Mouse (Mus musculus) heart, embryonic 11.5 days (tissue): Measurements from ENCODE around the gene Bex6. TPM values are rescaled to one million over a fixed set of nuclear protein-coding genes. Genes with fewer than 3 reads are reported as not detected.

ENCODE experiments used
- ATAC-seq: fragments of 200-750 bp; cut with Nextera tagmentation; replicated peaks from 2 replicates; pipeline ENCODE4 v1.8.0; 2017; ENCODE audit warnings: moderate library complexity; ENCODE audit not compliant: insufficient number of reproducible peaks, low FRiP score, low TSS enrichment
- H3K27ac ChIP-seq: fragments of 300-500 bp; sonication (generic); 2 replicates; pipeline ENCODE4 v1.5.1; 2014; ENCODE audit warnings: mild to moderate bottlenecking, low read depth, low read length
- H3K27me3 ChIP-seq: fragments of 300-500 bp; sonication (generic); 2 replicates; pipeline ENCODE4 v1.6.1; 2014; ENCODE audit warnings: mild to moderate bottlenecking, low read length, mixed read lengths; ENCODE audit not compliant: control insufficient read depth, insufficient read depth
- H3K36me3 ChIP-seq: fragments of 300-500 bp; sonication (generic); 2 replicates; pipeline ENCODE4 v1.6.1; 2014; ENCODE audit warnings: mild to moderate bottlenecking, low read length, moderate library complexity, mixed read lengths; ENCODE audit not compliant: control insufficient read depth, insufficient read depth
- H3K4me1 ChIP-seq: fragments of 300-500 bp; sonication (generic); 2 replicates; pipeline ENCODE4 v1.6.1; 2014; ENCODE audit warnings: low read length; ENCODE audit not compliant: control insufficient read depth, insufficient read depth
- H3K4me2 ChIP-seq: fragments of 300-500 bp; sonication (generic); 2 replicates; pipeline ENCODE4 v1.6.1; 2014; ENCODE audit warnings: mild to moderate bottlenecking, moderate library complexity
- H3K4me3 ChIP-seq: fragments of 300-500 bp; sonication (generic); 2 replicates; pipeline ENCODE4 v1.5.1; 2014; ENCODE audit warnings: low read depth, low read length
- H3K9ac ChIP-seq: fragments of 300-500 bp; sonication (generic); 2 replicates; pipeline ENCODE4 v1.6.1; 2014; ENCODE audit warnings: mild to moderate bottlenecking, low read depth, low read length, moderate library complexity
- H3K9me3 ChIP-seq: fragments of 300-500 bp; sonication (generic); replicated peaks from 2 replicates; pipeline ENCODE4 v1.6.1; 2016; ENCODE audit warnings: low read length; ENCODE audit not compliant: control insufficient read depth
- WGBS: fragments of 180-500 bp; shearing (Covaris S2); extraction: QIAGEN DNeasy Blood & Tissue Kit; methylation state at CpG from one replicate; pipeline ENCODE4 v1.1.7; 2014; ENCODE audit not compliant: insufficient replicate concordance; 5-methylcytosine and 5-hydroxymethylcytosine counted together
- polyA plus RNA-seq: library from polyadenylated mRNA; unstranded; fragments of >200 nt; fragmentation: Nextera tagmentation; extraction: Ambion mirVana; gene quantifications from 2 replicates; pipeline ENCODE4 v1.2.1, GENCODE M21; 2014

Gene Bex6
- polyA plus RNA-seq, 1 experiment from 2014 or later = 0.42 TPM

DNA sequence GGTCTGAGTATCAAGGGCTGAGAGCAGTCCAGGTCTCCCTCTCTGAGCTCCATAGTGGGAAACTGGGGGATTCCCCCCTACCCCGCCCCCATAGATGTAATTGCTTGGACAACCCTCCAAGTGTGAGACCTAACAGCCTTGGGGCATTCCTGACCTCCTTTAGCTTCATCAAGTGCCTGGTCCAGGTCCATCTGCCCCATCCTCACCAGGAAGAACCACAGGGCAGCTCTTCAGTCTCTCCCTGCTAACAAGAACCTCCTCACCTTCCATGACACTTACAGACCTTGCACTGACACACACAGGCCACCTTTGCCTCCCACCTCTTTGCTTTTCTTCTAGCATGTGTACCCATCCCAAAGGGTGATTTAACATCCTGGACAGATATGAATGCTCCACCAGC is 25.6 kb upstream of the Bex6 start:
- no peaks in the 10 kb centered on the region for H3K4me1 ChIP-seq
- no peak overlapping the region for H3K4me3 ChIP-seq
- H3K4me2 ChIP-seq = no peak overlapping the region
- H3K27ac ChIP-seq = no peak overlapping the region
- no peaks in the 10 kb centered on the region for H3K9me3 ChIP-seq
- H3K9ac ChIP-seq = no peak overlapping the region
- ATAC-seq = no peak; the same call in 1 of the 2 replicates
- no peaks in the 10 kb centered on the region for H3K36me3 ChIP-seq
- no peaks in the 10 kb centered on the region for H3K27me3 ChIP-seq
- 68% methylated on average over 1 of the region's 1 CpGs for WGBS

DNA sequence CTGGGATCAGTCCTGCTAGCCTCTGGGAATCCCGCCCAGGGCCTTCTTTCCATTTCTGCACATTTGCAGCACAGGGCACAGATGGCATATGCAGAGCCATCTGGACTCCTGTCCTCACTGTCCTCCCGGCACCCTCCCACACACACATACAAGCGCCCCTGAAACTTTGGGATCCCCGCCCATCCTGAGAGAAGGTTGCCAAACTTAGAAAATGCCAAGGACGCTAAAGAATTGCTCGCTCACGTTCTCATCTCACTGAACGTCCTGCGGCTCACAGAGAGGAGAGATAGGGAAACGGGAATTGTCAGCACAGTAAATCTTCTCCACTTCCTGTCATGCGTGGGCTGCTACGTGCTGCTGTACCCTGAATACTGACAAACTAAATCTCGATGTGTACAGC is 25.2 kb upstream of the Bex6 start:
- no peak overlapping the region for H3K27ac ChIP-seq
- no peak overlapping the region for H3K9ac ChIP-seq
- ATAC-seq = no peak
- H3K9me3 ChIP-seq = no peaks in the 10 kb centered on the region
- 61% methylated on average over 13 of the region's 13 CpGs for WGBS
- no peak overlapping the region for H3K4me3 ChIP-seq
- no peaks in the 10 kb centered on the region for H3K27me3 ChIP-seq
- no peak overlapping the region for H3K4me2 ChIP-seq
- no peaks in the 10 kb centered on the region for H3K4me1 ChIP-seq
- no peaks in the 10 kb centered on the region for H3K36me3 ChIP-seq

DNA sequence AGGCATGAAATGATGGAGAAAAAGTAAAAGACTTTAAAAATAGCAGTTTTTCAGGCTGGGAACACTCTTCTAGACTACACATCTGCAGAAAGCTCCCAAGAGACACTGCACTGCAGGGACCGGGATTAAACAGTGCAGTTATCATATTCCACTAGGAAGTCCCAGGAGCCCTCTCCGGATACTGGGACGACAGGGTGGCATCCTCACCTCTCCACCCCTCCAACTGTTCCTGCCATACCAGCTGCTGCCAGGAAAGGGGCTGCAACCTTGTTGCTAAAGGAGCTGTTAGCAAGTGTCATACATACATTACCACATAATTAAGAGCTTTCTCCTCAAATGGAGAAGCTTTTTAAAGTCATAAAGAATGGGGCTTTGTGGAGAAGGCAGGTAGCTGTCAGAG is 22.9 kb upstream of the Bex6 start:
- H3K36me3 ChIP-seq = no peaks in the 10 kb centered on the region
- WGBS = 33% methylated on average over 3 of the region's 3 CpGs
- no peak overlapping the region for H3K9ac ChIP-seq
- no peak overlapping the region for H3K4me3 ChIP-seq
- no peak overlapping the region for H3K4me2 ChIP-seq
- ATAC-seq = no peak
- H3K9me3 ChIP-seq = no peaks in the 10 kb centered on the region
- H3K4me1 ChIP-seq = no peaks in the 10 kb centered on the region
- H3K27ac ChIP-seq = no peak overlapping the region
- H3K27me3 ChIP-seq = no peaks in the 10 kb centered on the region

DNA sequence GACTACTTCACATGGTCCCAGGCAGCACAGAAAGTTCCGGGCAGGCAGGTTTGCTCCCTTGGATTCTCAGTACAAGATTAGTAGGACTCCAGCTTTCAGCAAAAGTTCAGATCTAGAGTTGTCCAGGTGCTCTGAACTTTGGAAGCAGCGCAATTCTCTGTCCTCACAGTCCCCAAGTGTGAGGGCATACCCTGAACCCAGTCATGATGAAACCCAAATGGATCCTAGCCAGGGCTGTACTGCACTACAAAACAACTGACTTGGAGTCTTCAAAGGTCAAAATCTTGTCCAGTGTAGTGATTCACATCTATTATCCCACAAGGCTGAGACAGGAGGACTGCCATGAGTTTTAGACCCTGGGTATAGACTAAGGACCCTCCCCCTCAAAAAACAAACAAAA is 22.3 kb upstream of the Bex6 start:
- WGBS = 78% methylated on average over 2 of the region's 2 CpGs
- H3K9me3 ChIP-seq = no peaks in the 10 kb centered on the region
- no peak overlapping the region for H3K4me2 ChIP-seq
- H3K4me3 ChIP-seq = no peak overlapping the region
- no peaks in the 10 kb centered on the region for H3K27me3 ChIP-seq
- no peaks in the 10 kb centered on the region for H3K4me1 ChIP-seq
- no peak overlapping the region for H3K27ac ChIP-seq
- no peaks in the 10 kb centered on the region for H3K36me3 ChIP-seq
- ATAC-seq = no peak
- no peak overlapping the region for H3K9ac ChIP-seq

DNA sequence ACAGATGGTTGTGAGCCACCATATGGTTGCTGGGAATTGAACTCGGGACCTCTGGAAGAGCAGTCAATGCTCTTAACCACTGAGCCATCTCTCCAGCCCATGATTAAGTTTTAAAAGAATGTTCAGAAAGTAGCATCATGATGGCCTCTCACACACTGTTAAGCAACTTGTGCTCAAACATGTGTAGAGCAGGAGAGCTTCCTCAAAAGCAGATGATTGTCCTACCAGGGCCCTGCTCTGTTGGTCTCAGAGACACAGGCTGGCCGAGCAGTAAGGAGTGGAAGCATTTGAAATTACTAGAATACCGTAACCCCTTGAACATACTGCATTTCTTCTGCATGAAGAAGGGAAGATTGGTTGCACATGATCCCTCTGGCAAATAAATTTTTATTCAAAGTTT is 20.7 kb upstream of the Bex6 start:
- no peaks in the 10 kb centered on the region for H3K36me3 ChIP-seq
- H3K9me3 ChIP-seq = no peaks in the 10 kb centered on the region
- no peaks in the 10 kb centered on the region for H3K27me3 ChIP-seq
- H3K27ac ChIP-seq = no peak overlapping the region
- WGBS = 91% methylated on average over 3 of the region's 3 CpGs
- no peak overlapping the region for H3K4me2 ChIP-seq
- ATAC-seq = no peak
- H3K4me3 ChIP-seq = no peak overlapping the region
- no peak overlapping the region for H3K9ac ChIP-seq
- H3K4me1 ChIP-seq = no peaks in the 10 kb centered on the region

DNA sequence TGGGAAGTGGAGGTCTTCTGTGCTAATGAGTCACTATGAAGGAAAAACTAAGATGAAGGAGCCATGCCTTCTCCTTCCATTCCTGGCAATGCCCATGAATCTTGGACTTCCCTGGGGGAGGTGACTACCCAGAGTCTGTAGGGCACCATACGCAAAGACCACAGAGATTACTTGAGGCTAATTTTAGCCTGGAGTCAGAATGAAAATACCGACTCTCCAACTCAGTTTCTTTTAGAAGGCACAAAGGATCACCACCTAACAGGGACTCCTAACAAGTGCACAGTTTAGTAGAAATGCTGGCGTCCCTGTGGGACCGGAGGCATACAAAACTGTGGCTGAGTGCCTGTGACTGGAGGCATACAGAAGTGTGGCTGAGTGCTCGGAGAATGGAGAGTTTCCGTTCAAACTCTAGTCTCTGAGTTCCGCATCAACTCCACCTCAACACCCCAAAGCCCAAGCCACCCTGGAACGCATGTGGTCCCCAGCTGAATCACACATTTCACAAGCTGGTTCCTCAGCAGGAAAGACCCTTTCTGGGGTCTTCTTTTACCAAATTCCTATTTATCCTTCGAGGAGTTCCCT is 18.8 kb upstream of the Bex6 start:
- 69% methylated on average over 9 of the region's 9 CpGs for WGBS
- Histone ChIP-seq H3K4me1 (peaks cover 6% of the 10 kb centered on the region; the same call in 1 of the 2 replicates), H3K27ac (no peak overlapping the region), H3K4me3 (no peak overlapping the region), H3K9ac (no peak overlapping the region), H3K9me3 (no peaks in the 10 kb centered on the region), H3K4me2 (no peak overlapping the region), H3K36me3 (no peaks in the 10 kb centered on the region), H3K27me3 (no peaks in the 10 kb centered on the region)
- no peak for ATAC-seq

DNA sequence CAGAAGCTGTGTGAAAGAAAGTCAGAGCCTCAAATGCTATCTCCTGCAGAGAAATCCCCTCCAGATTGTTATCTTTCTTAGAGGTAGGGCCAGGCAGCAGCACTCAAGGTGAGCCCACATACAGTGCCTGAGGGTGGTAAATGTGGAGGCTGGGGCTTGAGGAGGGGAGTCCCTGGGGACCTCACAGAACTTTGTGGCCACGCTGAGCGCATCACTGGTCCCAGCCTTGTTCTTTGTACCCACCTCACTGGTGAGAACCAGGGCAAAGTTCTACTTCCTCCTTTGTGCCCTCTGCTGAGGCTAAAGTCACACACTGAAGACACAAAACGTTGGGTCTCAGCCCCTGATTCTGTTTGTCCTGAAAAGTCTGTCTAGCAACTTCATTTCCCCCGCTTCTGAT is 16.2 kb upstream of the Bex6 start:
- no peak overlapping the region for H3K4me3 ChIP-seq
- no peak overlapping the region for H3K27ac ChIP-seq
- no peaks in the 10 kb centered on the region for H3K9me3 ChIP-seq
- ATAC-seq = no peak
- H3K4me1 ChIP-seq = peaks cover 6% of the 10 kb centered on the region; the same call in 1 of the 2 replicates
- no peaks in the 10 kb centered on the region for H3K36me3 ChIP-seq
- no peak overlapping the region for H3K9ac ChIP-seq
- no peaks in the 10 kb centered on the region for H3K27me3 ChIP-seq
- WGBS = 71% methylated on average over 4 of the region's 4 CpGs
- no peak overlapping the region for H3K4me2 ChIP-seq

DNA sequence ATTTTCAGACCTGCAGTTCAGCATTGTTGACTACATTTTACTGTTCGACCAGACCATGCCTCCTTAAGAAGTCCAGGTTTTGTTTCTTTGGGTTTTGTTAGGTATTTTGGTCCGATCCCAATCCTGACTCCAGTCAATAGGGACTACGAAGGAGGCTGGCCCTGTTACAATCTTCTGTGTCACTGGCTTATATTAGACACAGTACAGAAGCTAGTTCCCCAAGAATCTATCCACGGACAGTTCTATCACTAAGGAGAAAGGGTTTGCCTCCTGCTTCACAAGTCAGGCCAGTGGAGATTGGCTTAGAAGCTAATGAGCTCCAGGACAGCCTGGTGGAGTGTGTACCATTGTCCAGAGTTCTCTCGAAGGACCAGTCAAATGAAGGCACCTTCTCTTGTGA is 15.7 kb upstream of the Bex6 start:
- Histone ChIP-seq H3K9ac (no peak overlapping the region), H3K36me3 (no peaks in the 10 kb centered on the region), H3K4me1 (peaks cover 6% of the 10 kb centered on the region; the same call in 1 of the 2 replicates), H3K4me2 (no peak overlapping the region), H3K27ac (no peak overlapping the region), H3K27me3 (no peaks in the 10 kb centered on the region), H3K9me3 (no peaks in the 10 kb centered on the region), H3K4me3 (no peak overlapping the region)
- ATAC-seq = no peak
- 79% methylated on average over 5 of the region's 5 CpGs for WGBS

DNA sequence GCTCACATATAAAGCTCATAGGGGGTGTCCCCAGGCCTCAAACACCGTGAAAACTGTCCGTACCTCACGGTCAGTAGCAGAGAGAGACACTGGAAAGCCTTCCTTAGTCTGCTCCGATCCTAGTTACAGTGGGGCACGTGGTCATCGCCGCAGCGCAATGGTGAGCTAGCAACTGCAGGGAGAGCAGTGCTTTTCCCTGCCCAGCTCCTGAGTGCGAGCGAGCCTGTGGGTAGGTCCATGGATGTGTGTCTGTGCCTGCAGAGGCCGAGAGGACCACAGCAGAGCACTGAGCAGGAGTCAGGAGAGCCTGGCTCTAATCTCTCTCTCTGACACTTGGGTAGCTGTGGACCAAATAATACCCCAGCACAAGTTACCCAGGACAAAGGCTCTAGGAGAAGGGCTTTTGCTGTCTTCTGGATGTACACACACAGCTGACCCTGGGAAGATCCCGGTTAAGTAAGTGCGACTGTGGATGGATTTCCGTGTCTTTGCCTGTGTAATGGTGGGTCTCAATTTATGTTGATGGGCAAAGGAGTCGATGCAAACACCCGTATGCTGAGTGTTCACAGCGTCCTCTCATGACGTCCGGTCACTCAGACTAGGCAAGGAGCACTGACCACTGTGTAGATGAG is 15.1 kb upstream of the Bex6 start:
- whole genome bisulfite sequencing = 64% methylated on average over 19 of the region's 19 CpGs
- no peak overlapping the region for H3K9ac ChIP-seq

More for the DNA sequence above, 15.1 kb upstream of the Bex6 start:
- H3K4me1 ChIP-seq = peaks cover 6% of the 10 kb centered on the region; the same call in 1 of the 2 replicates
- H3K9me3 ChIP-seq = no peaks in the 10 kb centered on the region
- no peaks in the 10 kb centered on the region for H3K36me3 ChIP-seq
- H3K4me2 ChIP-seq = peak overlapping the region; percentile 87
- no peak overlapping the region for H3K27ac ChIP-seq
- no peaks in the 10 kb centered on the region for H3K27me3 ChIP-seq
- ATAC-seq = no peak
- H3K4me3 ChIP-seq = peak overlapping the region; percentile 47
